Mouse (Mus musculus): ENCODE measurements around the gene Mgat2.

GRCm38 (mm10) chr12:69157107-69157506 lies 26.9 kb upstream of the Mgat2 start:
- TF ChIP-seq CTCF (conservative IDR thresholded peaks at IDR 0.05; ENCODE audit: insufficient read depth, insufficient read length, low read depth, low read length) (no peak), POLR2A (IDR thresholded peaks at IDR 0.05; ENCODE audit: low read depth, low read length) (no peak)
